Mouse (Mus musculus): ENCODE measurements at regions not wholly inside any gene's neighbourhood (a gene's known extent, or its start where the extent isn't known, plus 50 kb on each side); places are given as distances from the start of the nearest gene placed in this dataset.
A peak's percentile ranks its signal among the peaks of the same experiment; 100 is the strongest.

DNA sequence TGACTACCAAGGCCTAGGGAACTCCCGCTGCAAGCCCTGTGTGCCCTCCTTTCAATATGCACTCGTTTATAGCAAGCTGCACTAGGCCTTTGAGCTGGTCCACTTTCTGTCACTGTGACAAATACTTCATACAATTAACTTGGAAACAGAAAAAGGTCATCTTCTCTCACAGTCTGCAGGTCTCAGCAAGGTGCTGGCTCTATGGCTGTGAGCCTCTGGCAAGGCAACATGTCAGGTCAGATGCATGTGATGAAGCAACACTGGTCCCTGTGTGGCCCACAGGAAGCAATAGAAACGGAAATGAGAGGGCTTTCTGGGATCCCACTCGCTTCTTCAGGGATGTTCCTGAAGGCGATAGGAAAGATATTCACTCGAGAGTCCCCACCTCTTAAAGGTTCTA is 245.9 kb upstream of the Zmiz1 start:
- H3K4me1 ChIP-seq (ENCODE audit: control insufficient read depth, insufficient read depth, low read length): no peaks in the 10 kb centered on the region
- WGBS: 59% methylated on average over 6 of the region's 6 CpGs
- no peak for ATAC-seq (ENCODE audit: insufficient number of reproducible peaks, insufficient read depth, low FRiP score, low read depth)

DNA sequence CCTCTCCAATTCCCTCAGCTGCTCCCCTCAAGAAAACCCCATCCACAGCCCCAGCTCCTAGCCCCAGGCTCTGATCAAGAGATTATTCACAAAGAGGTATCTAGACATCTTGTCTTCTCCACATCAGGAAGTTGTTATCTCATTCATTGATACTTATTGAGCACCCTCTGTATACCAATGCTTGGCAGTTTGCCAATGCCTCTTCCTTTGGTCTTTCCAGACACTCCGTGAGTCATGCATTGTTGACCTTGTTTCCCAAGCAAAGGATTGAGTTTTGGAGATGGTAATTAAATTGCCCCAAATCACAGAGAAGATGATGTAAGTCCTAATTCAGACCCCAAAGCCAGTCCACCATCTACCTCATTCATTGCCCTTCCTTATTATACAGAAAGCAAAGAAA is 235.9 kb upstream of the Zmiz1 start:
- 43% methylated on average over 1 of the region's 1 CpGs for whole genome bisulfite sequencing

More for the DNA sequence above, 245.9 kb upstream of the Zmiz1 start:
- Histone ChIP-seq H3K27me3 (ENCODE audit: control insufficient read depth, insufficient read depth, low read length) (no peaks in the 10 kb centered on the region), H3K4me2 (replicated peaks; ENCODE audit: low read depth, low read length) (no peak overlapping the region), H3K27ac (ENCODE audit: low read length) (no peak overlapping the region), H3K9ac (replicated peaks; ENCODE audit: low read depth, low read length) (no peak overlapping the region), H3K9me3 (ENCODE audit: control insufficient read depth, low read depth, low read length) (no peaks in the 10 kb centered on the region), H3K4me3 (ENCODE audit: low read depth, low read length) (no peak overlapping the region), H3K36me3 (ENCODE audit: control insufficient read depth, insufficient read depth, low read length) (no peaks in the 10 kb centered on the region)

DNA sequence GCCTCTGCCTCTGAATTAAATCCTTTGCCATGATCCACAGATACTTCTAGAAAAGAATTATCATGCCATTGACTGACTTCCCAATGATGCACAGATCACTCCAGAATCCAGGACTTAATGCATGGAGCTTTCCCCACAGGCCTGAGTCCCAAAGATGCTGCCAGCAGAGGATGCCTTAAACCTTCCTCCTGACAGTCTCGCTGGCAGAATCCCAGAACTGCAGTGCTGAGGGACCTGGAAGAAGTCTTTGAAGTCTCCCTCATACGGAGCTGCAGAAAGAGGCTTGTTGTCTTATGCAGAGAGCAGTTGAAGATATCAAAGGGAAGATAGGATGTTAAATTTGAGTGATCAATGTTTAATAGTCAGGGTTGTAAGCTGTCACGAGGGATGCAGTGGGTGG is 233.8 kb upstream of the Zmiz1 start:
- H3K36me3 ChIP-seq (ENCODE audit: control insufficient read depth, insufficient read depth, low read length): no peaks in the 10 kb centered on the region
- H3K4me3 ChIP-seq (ENCODE audit: low read depth, low read length): no peak overlapping the region
- no peaks in the 10 kb centered on the region for H3K27me3 ChIP-seq (ENCODE audit: control insufficient read depth, insufficient read depth, low read length)
- ATAC-seq (ENCODE audit: insufficient number of reproducible peaks, insufficient read depth, low FRiP score, low read depth): no peak
- no peaks in the 10 kb centered on the region for H3K9me3 ChIP-seq (ENCODE audit: control insufficient read depth, low read depth, low read length)
- H3K27ac ChIP-seq (ENCODE audit: low read length): peak overlapping the region; percentile 95
- peaks cover 43% of the 10 kb centered on the region for H3K4me1 ChIP-seq (ENCODE audit: control insufficient read depth, insufficient read depth, low read length)
- 0 out of 2 replicates have a peak overlapping the region, but pooled peaks have one; percentile 26 for H3K4me2 ChIP-seq (replicated peaks; ENCODE audit: low read depth, low read length)
- peak overlapping the region; percentile 7; the same call in 1 of the 2 replicates for H3K9ac ChIP-seq (replicated peaks; ENCODE audit: low read depth, low read length)
- WGBS: 33% methylated on average over 3 of the region's 3 CpGs

More for the DNA sequence above, 235.9 kb upstream of the Zmiz1 start:
- Histone ChIP-seq H3K36me3 (ENCODE audit: control insufficient read depth, insufficient read depth, low read length) (no peaks in the 10 kb centered on the region), H3K27me3 (ENCODE audit: control insufficient read depth, insufficient read depth, low read length) (no peaks in the 10 kb centered on the region), H3K27ac (ENCODE audit: low read length) (no peak overlapping the region), H3K4me2 (replicated peaks; ENCODE audit: low read depth, low read length) (no peak overlapping the region), H3K4me3 (ENCODE audit: low read depth, low read length) (no peak overlapping the region), H3K4me1 (ENCODE audit: control insufficient read depth, insufficient read depth, low read length) (peaks cover 29% of the 10 kb centered on the region), H3K9ac (replicated peaks; ENCODE audit: low read depth, low read length) (no peak overlapping the region), H3K9me3 (ENCODE audit: control insufficient read depth, low read depth, low read length) (no peaks in the 10 kb centered on the region)
- no peak for ATAC-seq (ENCODE audit: insufficient number of reproducible peaks, insufficient read depth, low FRiP score, low read depth)

DNA sequence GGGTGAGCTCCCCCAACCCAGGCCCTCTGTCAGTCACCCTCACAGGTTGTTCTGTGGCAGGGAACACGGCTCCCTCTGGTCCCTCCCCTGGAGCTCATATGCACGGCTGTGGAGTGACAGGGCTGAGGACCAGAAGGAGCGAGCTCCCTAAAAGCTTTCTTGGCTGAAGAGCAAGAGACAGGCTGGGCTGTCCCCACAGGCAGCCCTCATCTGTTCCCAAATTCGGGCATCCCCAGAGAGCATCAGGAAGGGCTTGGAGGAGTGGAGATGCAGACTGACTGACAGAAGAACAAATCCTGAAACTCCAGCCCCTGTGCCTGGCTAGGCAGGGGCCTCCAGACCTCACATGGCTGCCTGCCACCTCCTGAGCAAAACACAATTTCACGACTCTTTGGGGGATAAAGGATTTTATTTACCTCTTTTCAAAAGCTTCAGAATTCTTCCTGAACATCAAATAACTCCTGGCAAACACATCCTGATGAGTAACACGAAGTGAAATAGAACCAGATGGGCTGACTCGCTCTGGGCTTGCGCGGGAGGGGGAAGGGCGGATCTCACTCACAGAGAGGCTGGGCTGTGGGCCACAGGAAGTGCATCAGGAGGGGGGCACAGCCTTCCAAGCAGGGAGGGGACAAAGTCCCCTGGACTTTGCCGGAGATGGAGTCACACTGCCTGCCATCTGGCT is 232.7 kb upstream of the Zmiz1 start:
- no peaks in the 10 kb centered on the region for H3K27me3 ChIP-seq (ENCODE audit: control insufficient read depth, insufficient read depth, low read length)
- no peak overlapping the region for H3K9ac ChIP-seq (replicated peaks; ENCODE audit: low read depth, low read length)
- H3K4me3 ChIP-seq (ENCODE audit: low read depth, low read length): no peak overlapping the region
- no peaks in the 10 kb centered on the region for H3K9me3 ChIP-seq (ENCODE audit: control insufficient read depth, low read depth, low read length)
- peak overlapping the region; percentile 95 for H3K27ac ChIP-seq (ENCODE audit: low read length)
- peak; percentile 85 for ATAC-seq (ENCODE audit: insufficient number of reproducible peaks, insufficient read depth, low FRiP score, low read depth)
- H3K4me2 ChIP-seq (replicated peaks; ENCODE audit: low read depth, low read length): peak overlapping the region; percentile 26
- H3K4me1 ChIP-seq (ENCODE audit: control insufficient read depth, insufficient read depth, low read length): peaks cover 43% of the 10 kb centered on the region
- WGBS: 7% methylated on average over 11 of the region's 11 CpGs
- H3K36me3 ChIP-seq (ENCODE audit: control insufficient read depth, insufficient read depth, low read length): no peaks in the 10 kb centered on the region

- ATAC-seq (ENCODE audit: insufficient number of reproducible peaks, insufficient read depth, low FRiP score, low read depth): no peak
- H3K9ac ChIP-seq (replicated peaks; ENCODE audit: low read depth, low read length): no peak overlapping the region
- no peaks in the 10 kb centered on the region for H3K27me3 ChIP-seq (ENCODE audit: control insufficient read depth, insufficient read depth, low read length)
- no peak overlapping the region for H3K4me3 ChIP-seq (ENCODE audit: low read depth, low read length)
- H3K4me2 ChIP-seq (replicated peaks; ENCODE audit: low read depth, low read length): peak overlapping the region; percentile 15; the same call in 1 of the 2 replicates
- no peaks in the 10 kb centered on the region for H3K9me3 ChIP-seq (ENCODE audit: control insufficient read depth, low read depth, low read length)
- no peaks in the 10 kb centered on the region for H3K36me3 ChIP-seq (ENCODE audit: control insufficient read depth, insufficient read depth, low read length)
- peak overlapping the region; percentile 95 for H3K27ac ChIP-seq (ENCODE audit: low read length)
- H3K4me1 ChIP-seq (ENCODE audit: control insufficient read depth, insufficient read depth, low read length): peaks cover 43% of the 10 kb centered on the region
- WGBS: 35% methylated on average over 7 of the region's 7 CpGs
Measured at GRCm38 (mm10) chr14:25226840-25227506, 232.0 kb upstream of the Zmiz1 start.

GRCm38 (mm10) chr14:25228321-25229047 is 230.5 kb upstream of the Zmiz1 start:
- Histone ChIP-seq H3K4me3 (ENCODE audit: low read depth, low read length) (no peak overlapping the region), H3K36me3 (ENCODE audit: control insufficient read depth, insufficient read depth, low read length) (no peaks in the 10 kb centered on the region), H3K4me1 (ENCODE audit: control insufficient read depth, insufficient read depth, low read length) (peaks cover 43% of the 10 kb centered on the region), H3K9ac (replicated peaks; ENCODE audit: low read depth, low read length) (no peak overlapping the region), H3K27ac (ENCODE audit: low read length) (peak overlapping the region; percentile 95), H3K27me3 (ENCODE audit: control insufficient read depth, insufficient read depth, low read length) (no peaks in the 10 kb centered on the region), H3K4me2 (replicated peaks; ENCODE audit: low read depth, low read length) (no peak overlapping the region), H3K9me3 (ENCODE audit: control insufficient read depth, low read depth, low read length) (no peaks in the 10 kb centered on the region)
- ATAC-seq (ENCODE audit: insufficient number of reproducible peaks, insufficient read depth, low FRiP score, low read depth): no peak
- WGBS: 71% methylated on average over 13 of the region's 13 CpGs

DNA sequence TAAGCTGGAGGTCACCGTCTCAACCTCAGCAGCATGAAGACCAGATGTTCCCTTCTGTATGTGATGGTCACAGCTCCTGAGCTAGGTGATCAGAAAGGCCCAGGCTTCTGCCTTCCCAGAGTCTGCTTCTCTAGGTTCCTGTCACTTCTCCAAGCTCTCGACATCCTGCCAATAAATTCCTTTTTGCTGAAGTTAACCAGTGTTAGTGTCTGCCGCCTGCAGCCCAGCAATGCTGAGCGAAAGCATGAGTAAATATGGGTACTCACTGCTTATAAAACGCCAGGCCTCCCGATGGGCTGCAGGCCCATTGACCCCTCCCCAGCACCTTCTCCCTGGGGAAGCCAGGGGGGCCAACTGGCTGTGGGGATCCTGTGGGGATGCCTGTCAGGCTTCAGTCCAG is 229.4 kb upstream of the Zmiz1 start:
- no peaks in the 10 kb centered on the region for H3K9me3 ChIP-seq (ENCODE audit: control insufficient read depth, low read depth, low read length)
- no peak overlapping the region for H3K9ac ChIP-seq (replicated peaks; ENCODE audit: low read depth, low read length)
- 22% methylated on average over 6 of the region's 6 CpGs for WGBS
- no peak overlapping the region for H3K4me2 ChIP-seq (replicated peaks; ENCODE audit: low read depth, low read length)
- no peaks in the 10 kb centered on the region for H3K36me3 ChIP-seq (ENCODE audit: control insufficient read depth, insufficient read depth, low read length)
- peak overlapping the region; percentile 95 for H3K27ac ChIP-seq (ENCODE audit: low read length)
- no peak for ATAC-seq (ENCODE audit: insufficient number of reproducible peaks, insufficient read depth, low FRiP score, low read depth)
- peaks cover 42% of the 10 kb centered on the region for H3K4me1 ChIP-seq (ENCODE audit: control insufficient read depth, insufficient read depth, low read length)
- H3K27me3 ChIP-seq (ENCODE audit: control insufficient read depth, insufficient read depth, low read length): no peaks in the 10 kb centered on the region
- no peak overlapping the region for H3K4me3 ChIP-seq (ENCODE audit: low read depth, low read length)

DNA sequence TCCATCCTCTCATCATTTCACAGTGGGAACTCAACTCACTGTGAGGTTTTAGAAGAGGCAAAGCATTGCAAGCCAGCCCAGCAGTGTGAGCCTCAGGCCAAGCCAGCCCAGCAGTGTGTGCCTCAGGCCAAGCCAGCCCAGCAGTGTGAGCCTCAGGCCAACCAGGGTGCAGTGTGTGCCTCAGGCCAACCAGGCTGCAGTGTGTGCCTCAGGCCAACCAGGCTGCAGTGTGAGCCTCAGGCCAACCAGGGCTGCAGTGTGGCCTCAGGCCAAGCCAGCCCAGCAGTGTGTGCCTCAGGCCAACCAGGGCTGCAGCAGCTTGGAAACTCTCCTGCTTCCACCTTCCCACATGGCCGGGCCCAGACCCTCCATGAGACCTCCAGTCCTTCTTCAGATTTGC is 227.1 kb upstream of the Zmiz1 start:
- H3K9ac ChIP-seq (replicated peaks; ENCODE audit: low read depth, low read length): no peak overlapping the region
- peaks cover 28% of the 10 kb centered on the region for H3K4me1 ChIP-seq (ENCODE audit: control insufficient read depth, insufficient read depth, low read length)
- ATAC-seq (ENCODE audit: insufficient number of reproducible peaks, insufficient read depth, low FRiP score, low read depth): peak; percentile 62
- H3K4me2 ChIP-seq (replicated peaks; ENCODE audit: low read depth, low read length): no peak overlapping the region
- H3K9me3 ChIP-seq (ENCODE audit: control insufficient read depth, low read depth, low read length): no peaks in the 10 kb centered on the region
- H3K27ac ChIP-seq (ENCODE audit: low read length): no peak overlapping the region
- H3K36me3 ChIP-seq (ENCODE audit: control insufficient read depth, insufficient read depth, low read length): no peaks in the 10 kb centered on the region
- H3K4me3 ChIP-seq (ENCODE audit: low read depth, low read length): no peak overlapping the region
- WGBS: 57% methylated on average over 1 of the region's 1 CpGs
- no peaks in the 10 kb centered on the region for H3K27me3 ChIP-seq (ENCODE audit: control insufficient read depth, insufficient read depth, low read length)
